Mouse (Mus musculus): ENCODE data around the gene Coasy. TPM values are rescaled to one million over a fixed set of nuclear protein-coding genes. Genes with fewer than 3 reads are reported as not detected.

The Coasy gene
- polyA plus RNA-seq, 1 experiment from 2014 or later, result 45.7 TPM

GRCm38 (mm10) chr11:101085617-101086322 is 3.4 kb downstream of the Coasy start:
- in situ Hi-C loops (cut with MboI; ENCODE audit: low pct_unique_long_range_greater_than_20kb), result no loop called here
- ChIA-PET CTCF (interaction anchor here (1.2 to 1.6 kb wide), 3 partner anchors 10 to 17 kb away, joined by 3 to 5 read pairs (median 4); partner anchors contain the start of gene Psmc3ip), POLR2A (interaction anchor here (0.8 to 1.7 kb wide), 3 partner anchors 8 to 34 kb away, joined by 4 read pairs; partner anchors contain the start of genes Psmc3ip, Retreg3 and Tubg1)
- no peak for ATAC-seq
- DNase-seq (ENCODE audit: low read depth, low spot score), result no peak
- H3K27me3 ChIP-seq, result no peaks in the 10 kb centered on the region
- TF ChIP-seq CTCF (IDR thresholded peaks at IDR 0.05), result no peak

- no peaks in the 10 kb centered on the region for H3K27me3 ChIP-seq
- in situ Hi-C loops (cut with MboI; ENCODE audit: low pct_unique_long_range_greater_than_20kb), result no loop called here
- POLR2A ChIA-PET, result interaction anchor here (1.6 to 1.7 kb wide), 2 partner anchors 9 to 33 kb away, joined by 4 read pairs; partner anchors contain the start of genes Psmc3ip, Retreg3 and Tubg1
- CTCF ChIA-PET, result interaction anchor here (1.2 to 1.7 kb wide), 3 partner anchors 9 to 91 kb away, joined by 3 to 5 read pairs (median 4); partner anchors contain the start of gene Psmc3ip
- no peak for TF ChIP-seq CTCF (IDR thresholded peaks at IDR 0.05)
- no peak for ATAC-seq
- DNase-seq (ENCODE audit: low read depth, low spot score), result no peak
Measured at GRCm38 (mm10) chr11:101086323-101086674, 3.9 kb downstream of the Coasy start.

GRCm38 (mm10) chr11:101086756-101087681 is 4.7 kb downstream of the Coasy start, which contains the start of gene Mlx:
Gene Mlx, plus strand, starts transcription at chr11:101087277.
- ChIA-PET CTCF (interaction anchor here (0.8 to 1.7 kb wide), 4 partner anchors 8 to 90 kb away, joined by 3 to 5 read pairs (median 4); partner anchors contain the start of genes Plekhh3 and Psmc3ip), POLR2A (interaction anchor here (0.6 to 1.6 kb wide), 5 partner anchors 24 to 172 kb away, joined by 3 to 5 read pairs (median 4); partner anchors contain the start of genes Retreg3 and Tubg1)
- ATAC-seq, result peak; percentile 44
- no peaks in the 10 kb centered on the region for H3K27me3 ChIP-seq
- TF ChIP-seq CTCF (IDR thresholded peaks at IDR 0.05), result no peak
- peak; percentile 68 for DNase-seq (ENCODE audit: low read depth, low spot score)
- in situ Hi-C loops (cut with MboI; ENCODE audit: low pct_unique_long_range_greater_than_20kb), result no loop called here

GRCm38 (mm10) chr11:101087682-101088055 is 5.3 kb downstream of the Coasy start:
- H3K27me3 ChIP-seq, result no peaks in the 10 kb centered on the region
- POLR2A ChIA-PET, result interaction anchor here (0.6 to 1.6 kb wide), 5 partner anchors 23 to 172 kb away, joined by 3 to 5 read pairs (median 4); partner anchors contain the start of genes Retreg3 and Tubg1
- no peak for ATAC-seq
- TF ChIP-seq CTCF (IDR thresholded peaks at IDR 0.05), result no peak
- CTCF ChIA-PET, result interaction anchor here (0.8 to 1.7 kb wide), 3 partner anchors 8 to 90 kb away, joined by 3 to 5 read pairs (median 3); partner anchors contain the start of genes Plekhh3 and Psmc3ip
- in situ Hi-C loops (cut with MboI; ENCODE audit: low pct_unique_long_range_greater_than_20kb), result no loop called here
- DNase-seq (ENCODE audit: low read depth, low spot score), result no peak

- ATAC-seq (no peak), DNase-seq (ENCODE audit: low read depth, low spot score) (no peak)
- ChIA-PET CTCF (interaction anchor here (1.1 to 1.3 kb wide), 2 partner anchors 15 to 87 kb away, joined by 3 read pairs; no protein-coding TSS in a partner anchor), POLR2A (no interaction called here)
- in situ Hi-C loops (cut with MboI; ENCODE audit: low pct_unique_long_range_greater_than_20kb), result no loop called here
- no peak for TF ChIP-seq CTCF (IDR thresholded peaks at IDR 0.05)
- no peaks in the 10 kb centered on the region for H3K27me3 ChIP-seq
Measured at GRCm38 (mm10) chr11:101089931-101090330, 7.6 kb downstream of the Coasy start.

GRCm38 (mm10) chr11:101094930-101095313 is 12.6 kb downstream of the Coasy start:
- no peak for DNase-seq (ENCODE audit: low read depth, low spot score)
- TF ChIP-seq CTCF (IDR thresholded peaks at IDR 0.05), result no peak
- no peaks in the 10 kb centered on the region for H3K27me3 ChIP-seq
- POLR2A ChIA-PET, result interaction anchor here (0.9 to 1.8 kb wide), 6 partner anchors 9 to 82 kb away, joined by 3 to 10 read pairs (median 4); partner anchors contain the start of genes Cntnap1, Plekhh3, Retreg3 and Tubg1
- ATAC-seq, result no peak
- in situ Hi-C loops (cut with MboI; ENCODE audit: low pct_unique_long_range_greater_than_20kb), result no loop called here
- CTCF ChIA-PET, result interaction anchor here (1.2 to 2.6 kb wide), 9 partner anchors 8 to 86 kb away, joined by 3 to 21 read pairs (median 6); partner anchors contain the start of genes Ccr10, Mlx and Plekhh3

GRCm38 (mm10) chr11:101095314-101096024 is 13.1 kb downstream of the Coasy start, which contains the start of gene Psmc3ip:
Gene Psmc3ip, minus strand, starts transcription at chr11:101095436.
- ChIA-PET POLR2A (interaction anchor here (0.6 to 1.8 kb wide), 9 partner anchors 9 to 344 kb away, joined by 3 to 10 read pairs (median 4); partner anchors contain the start of genes Cntnap1, Plekhh3, Retreg3 and Tubg1), CTCF (interaction anchor here (0.7 to 2.6 kb wide), 13 partner anchors 9 to 108 kb away, joined by 3 to 21 read pairs (median 4); partner anchors contain the start of genes Ccr10, Mlx, Plekhh3 and Retreg3)
- no peaks in the 10 kb centered on the region for H3K27me3 ChIP-seq
- DNase-seq (ENCODE audit: low read depth, low spot score) (peak; percentile 58), ATAC-seq (peak; percentile 89)
- in situ Hi-C loops (cut with MboI; ENCODE audit: low pct_unique_long_range_greater_than_20kb), result no loop called here
- no peak for TF ChIP-seq CTCF (IDR thresholded peaks at IDR 0.05)

- in situ Hi-C loops (cut with MboI; ENCODE audit: low pct_unique_long_range_greater_than_20kb), result no loop called here
- CTCF ChIA-PET, result interaction anchor here (1.2 kb wide), 1 partner anchor 10 kb away, joined by 3 read pairs; no protein-coding TSS in a partner anchor
- POLR2A ChIA-PET, result no interaction called here
- no peak for DNase-seq (ENCODE audit: low read depth, low spot score)
- H3K27me3 ChIP-seq, result no peaks in the 10 kb centered on the region
- no peak for ATAC-seq
- no peak for TF ChIP-seq CTCF (IDR thresholded peaks at IDR 0.05)
Measured at GRCm38 (mm10) chr11:101098231-101098630, 15.9 kb downstream of the Coasy start.

- in situ Hi-C loops (cut with MboI; ENCODE audit: low pct_unique_long_range_greater_than_20kb), result no loop called here
- DNase-seq (ENCODE audit: low read depth, low spot score) (no peak), ATAC-seq (no peak)
- H3K27me3 ChIP-seq, result no peaks in the 10 kb centered on the region
- no peak for TF ChIP-seq CTCF (IDR thresholded peaks at IDR 0.05)
- POLR2A ChIA-PET, result no interaction called here
- CTCF ChIA-PET, result interaction anchor here (1.3 kb wide), 1 partner anchor 89 kb away, joined by 3 read pairs; no protein-coding TSS in a partner anchor
Measured at GRCm38 (mm10) chr11:101103011-101103410, 20.6 kb downstream of the Coasy start.
